Mouse (Mus musculus): ENCODE data around the gene Eif3c. TPM values are rescaled to one million over a fixed set of nuclear protein-coding genes. Genes with fewer than 3 reads are reported as not detected.

Eif3c gene
- polyA plus RNA-seq, 2 experiments from 2014 or later, result 207 to 260 TPM

Other genes with a start within 250 kb of the Eif3c start
- gene Lat, start 196.8 kb downstream of the Eif3c start, polyA plus RNA-seq (2017; shearing (Covaris generic)), result 100 to 1,000 TPM; 784 to 813 TPM
- 10 to 100 TPM; 26.7 to 43.3 TPM for gene Spns1, start 189.0 kb downstream of the Eif3c start, polyA plus RNA-seq (2017; shearing (Covaris generic))
- gene Nfatc2ip, start 169.7 kb downstream of the Eif3c start, polyA plus RNA-seq (2017; shearing (Covaris generic)), result 1 to 10 TPM; 2.1 to 3.4 TPM
- 10 to 100 TPM in 1 of 2 experiments, not detected in 1; 10.8 TPM for gene Cd19, start 151.5 kb downstream of the Eif3c start, polyA plus RNA-seq (2017; shearing (Covaris generic))
- gene Rabep2, start 137.7 kb downstream of the Eif3c start, polyA plus RNA-seq (2017; shearing (Covaris generic)), result 10 to 100 TPM; 35.4 to 48.2 TPM
- gene Atp2a1, start 103.3 kb downstream of the Eif3c start, polyA plus RNA-seq (2017; shearing (Covaris generic)), result under 1 TPM in 1 of 2 experiments, not detected in 1; 0.18 TPM
- 10 to 100 TPM; 14.5 to 15.9 TPM for gene Sh2b1, start 91.0 kb downstream of the Eif3c start, polyA plus RNA-seq (2017; shearing (Covaris generic))
- 10 to 100 TPM; 71.2 to 78.9 TPM for gene Tufm, start 79.0 kb downstream of the Eif3c start, polyA plus RNA-seq (2017; shearing (Covaris generic))
- gene Atxn2l, start 63.0 kb downstream of the Eif3c start, polyA plus RNA-seq (2017; shearing (Covaris generic)), result 10 to 100 TPM; 14.7 to 18.8 TPM
- under 1 TPM; 0.80 to 0.98 TPM for gene Apobr, start 18.5 kb upstream of the Eif3c start, polyA plus RNA-seq (2017; shearing (Covaris generic))
- gene Cln3, start 19.4 kb upstream of the Eif3c start, polyA plus RNA-seq (2017; shearing (Covaris generic)), result 10 to 100 TPM; 42.7 to 46.2 TPM
- not detected for gene Il27, start 28.5 kb upstream of the Eif3c start, polyA plus RNA-seq (2017; shearing (Covaris generic))
- gene Nupr1, start 64.5 kb upstream of the Eif3c start, polyA plus RNA-seq (2017; shearing (Covaris generic)), result under 1 TPM in 1 of 2 experiments, not detected in 1; 0.54 TPM
- 100 to 1,000 TPM in 1 of 2 experiments, 10 to 100 TPM in 1; 73.9 to 103 TPM for gene Sgf29, start 82.9 kb upstream of the Eif3c start, polyA plus RNA-seq (2017; shearing (Covaris generic))
- under 1 TPM in 1 of 2 experiments, not detected in 1; 0.42 TPM for gene Sult1a1, start 110.0 kb upstream of the Eif3c start, polyA plus RNA-seq (2017; shearing (Covaris generic))
- 100 to 1,000 TPM in 1 of 2 experiments, 10 to 100 TPM in 1; 90.0 to 201 TPM for gene Bola2, start 129.0 kb upstream of the Eif3c start, polyA plus RNA-seq (2017; shearing (Covaris generic))
- 10 to 100 TPM in 1 of 2 experiments, 1 to 10 TPM in 1; 9.7 to 10.0 TPM for gene Slx1b, start 129.4 kb upstream of the Eif3c start, polyA plus RNA-seq (2017; shearing (Covaris generic))
- gene Coro1a, start 141.4 kb upstream of the Eif3c start, polyA plus RNA-seq (2017; shearing (Covaris generic)), result 1,000 to 10,000 TPM; 2,153 to 2,681 TPM
- gene Mapk3, start 193.2 kb upstream of the Eif3c start, polyA plus RNA-seq (2017; shearing (Covaris generic)), result 10 to 100 TPM; 12.7 to 22.3 TPM
- gene Gdpd3, start 199.9 kb upstream of the Eif3c start, polyA plus RNA-seq (2017; shearing (Covaris generic)), result 100 to 1,000 TPM; 144 to 253 TPM
- gene Ypel3, start 210.5 kb upstream of the Eif3c start, polyA plus RNA-seq (2017; shearing (Covaris generic)), result 100 to 1,000 TPM; 101 to 105 TPM
- 1 to 10 TPM; 2.7 to 2.8 TPM for gene Tbx6, start 215.1 kb upstream of the Eif3c start, polyA plus RNA-seq (2017; shearing (Covaris generic))
- gene Ppp4c, start 226.1 kb upstream of the Eif3c start, polyA plus RNA-seq (2017; shearing (Covaris generic)), result 100 to 1,000 TPM; 133 to 149 TPM
- gene Fam57b, start 231.3 kb upstream of the Eif3c start, polyA plus RNA-seq (2017; shearing (Covaris generic)), result not detected